Mouse (Mus musculus): ENCODE results near the gene Timm22. TPM values are rescaled to one million over a fixed set of nuclear protein-coding genes. Genes with fewer than 3 reads are reported as not detected.

The Timm22 gene
- polyA plus RNA-seq, 1 experiment from 2014 or later: 111 TPM

Other genes with a start within 250 kb of the Timm22 start
- gene Vps53, start 227.3 kb upstream of the Timm22 start, polyA plus RNA-seq (2014; fragmentation: Nextera tagmentation; extraction: Ambion mirVana): 65.6 and 66.8 TPM in 2 replicates
- 25.7 and 27.3 TPM in 2 replicates for gene Fam57a, start 227.3 kb upstream of the Timm22 start, polyA plus RNA-seq (2014; fragmentation: Nextera tagmentation; extraction: Ambion mirVana)
- gene Dbil5, start 189.3 kb upstream of the Timm22 start, polyA plus RNA-seq (2014; fragmentation: Nextera tagmentation; extraction: Ambion mirVana): 1.1 TPM in 1 of 2 replicates, not detected in the other
- 13.4 and 20.0 TPM in 2 replicates for gene Gemin4, start 189.3 kb upstream of the Timm22 start, polyA plus RNA-seq (2014; fragmentation: Nextera tagmentation; extraction: Ambion mirVana)
- 21.0 and 22.7 TPM in 2 replicates for gene Mrm3, start 163.2 kb upstream of the Timm22 start, polyA plus RNA-seq (2014; fragmentation: Nextera tagmentation; extraction: Ambion mirVana)
- gene Glod4, start 163.2 kb upstream of the Timm22 start, polyA plus RNA-seq (2014; fragmentation: Nextera tagmentation; extraction: Ambion mirVana): 114 and 141 TPM in 2 replicates
- 21.9 and 28.2 TPM in 2 replicates for gene Nxn, start 7.8 kb upstream of the Timm22 start, polyA plus RNA-seq (2014; fragmentation: Nextera tagmentation; extraction: Ambion mirVana)
- 102 and 136 TPM in 2 replicates for gene Abr, start 215.4 kb downstream of the Timm22 start, polyA plus RNA-seq (2014; fragmentation: Nextera tagmentation; extraction: Ambion mirVana)